Mouse (Mus musculus) brain, adult 2 months (tissue): Measurements from ENCODE around the gene Hebp1.

Source experiments
- DNase-seq: peaks from one replicate; pipeline ENCODE4 v3.0.0; 2011; ENCODE audit warnings: low read depth, low spot score

The Hebp1 gene

GRCm38 (mm10) chr6:135197921-135198532 is at the start of gene Hebp1, which contains the start of gene Fam234b:
Hebp1 (minus strand) TSS chr6:135198022.
Fam234b (plus strand) TSS chr6:135197977.
- DNase-seq, result peak; percentile 93

DNA sequence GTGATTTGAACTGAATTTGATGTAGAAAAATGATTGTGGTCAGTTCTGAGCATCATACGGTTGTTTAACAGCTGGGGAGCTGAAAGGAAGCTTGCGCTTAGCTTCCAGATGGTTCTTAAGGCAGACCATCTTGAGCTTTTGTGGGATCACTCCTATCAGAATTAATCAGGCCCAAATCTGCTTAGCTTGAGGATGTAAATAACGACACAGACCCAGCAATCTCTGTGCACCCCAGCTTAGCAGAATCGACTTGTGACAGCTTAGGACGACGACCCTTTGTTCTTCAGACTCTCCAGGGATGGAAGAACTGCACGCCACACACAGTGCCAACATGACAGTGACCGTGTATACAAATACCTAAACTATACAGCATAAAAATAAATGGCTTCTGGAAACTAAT is 47.8 kb upstream of the Hebp1 start:
- no peak for DNase-seq

DNA sequence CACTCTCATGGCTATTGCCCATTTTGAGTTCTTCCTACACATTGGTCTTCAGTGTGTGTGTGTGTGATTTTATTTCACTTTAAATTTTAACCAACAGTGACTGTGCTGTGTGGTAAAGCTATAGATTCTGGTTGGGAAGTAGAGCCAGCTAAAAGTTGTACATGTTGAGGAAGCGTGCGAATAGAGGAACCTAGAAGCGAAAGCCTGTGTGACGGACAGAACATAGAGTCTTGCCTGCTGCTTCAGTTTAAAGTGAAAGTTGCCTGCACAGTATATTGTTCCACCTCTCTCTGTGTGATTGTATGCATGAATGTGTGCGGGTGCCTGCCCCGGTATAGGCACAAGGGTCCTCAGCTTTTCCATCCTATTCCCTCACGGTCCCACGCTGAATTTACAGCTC is 42.5 kb upstream of the Hebp1 start:
- DNase-seq, result no peak

GRCm38 (mm10) chr6:135238211-135238610 is 40.4 kb upstream of the Hebp1 start:
- no peak for DNase-seq

DNA sequence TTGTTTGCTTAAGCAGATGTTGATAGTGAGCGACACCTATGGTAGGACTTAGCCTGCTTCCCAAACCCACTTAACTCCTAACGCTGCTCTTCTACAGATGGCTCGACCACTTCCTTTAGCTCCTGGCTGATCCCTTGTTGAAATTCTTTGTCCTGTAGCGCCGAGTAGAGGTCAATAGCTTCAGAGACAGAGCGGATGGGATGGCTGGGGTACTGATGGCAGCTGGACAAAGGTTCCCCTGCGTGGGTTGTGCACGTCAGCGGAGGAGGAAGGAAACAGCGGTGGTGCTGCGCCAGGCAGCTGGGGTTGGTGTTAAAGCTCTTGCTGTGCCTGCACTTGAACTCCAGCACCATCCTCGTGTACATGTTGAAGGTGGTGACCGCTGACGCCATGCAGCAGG is 39.5 kb upstream of the Hebp1 start:
- no peak for DNase-seq

DNA sequence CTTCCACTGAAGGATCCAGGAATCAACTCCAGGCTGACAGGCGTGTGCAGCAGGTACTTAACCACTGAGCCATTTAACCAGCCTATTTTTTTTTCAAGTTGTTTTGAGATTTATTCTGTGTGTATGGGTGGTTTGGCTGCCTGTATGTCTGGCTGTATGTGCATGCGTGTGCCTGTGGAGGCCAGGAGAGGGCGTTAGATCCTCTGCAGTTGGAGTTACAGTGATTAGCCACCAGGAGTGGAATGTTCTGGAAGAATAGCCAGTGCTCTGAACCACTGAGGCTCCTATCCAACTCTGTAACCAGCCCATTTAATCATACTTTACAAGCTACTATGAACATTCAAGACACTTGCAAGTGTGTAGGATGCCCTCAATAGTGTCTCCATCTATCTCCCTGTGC is 38.8 kb upstream of the Hebp1 start:
- no peak for DNase-seq

DNA sequence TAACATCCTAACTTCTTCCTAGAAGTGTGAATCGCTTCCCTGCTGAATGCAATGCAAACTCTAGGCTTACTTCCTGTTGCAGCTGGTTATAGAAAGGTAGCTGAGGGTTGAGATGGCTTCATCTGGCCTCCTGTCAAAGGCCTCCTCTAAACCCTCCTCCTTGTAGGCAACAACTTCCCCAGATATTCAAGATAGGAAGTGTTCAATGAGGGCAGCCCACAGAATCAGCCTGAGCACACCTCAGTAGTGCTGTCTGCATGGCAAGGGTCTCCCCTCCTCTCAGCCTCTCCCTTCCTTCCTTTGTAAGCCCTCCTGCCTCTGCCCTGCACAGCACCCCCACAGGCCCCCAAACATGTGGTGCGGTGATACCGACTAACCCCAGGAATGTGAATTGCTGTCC is 37.9 kb upstream of the Hebp1 start:
- DNase-seq, result no peak

DNA sequence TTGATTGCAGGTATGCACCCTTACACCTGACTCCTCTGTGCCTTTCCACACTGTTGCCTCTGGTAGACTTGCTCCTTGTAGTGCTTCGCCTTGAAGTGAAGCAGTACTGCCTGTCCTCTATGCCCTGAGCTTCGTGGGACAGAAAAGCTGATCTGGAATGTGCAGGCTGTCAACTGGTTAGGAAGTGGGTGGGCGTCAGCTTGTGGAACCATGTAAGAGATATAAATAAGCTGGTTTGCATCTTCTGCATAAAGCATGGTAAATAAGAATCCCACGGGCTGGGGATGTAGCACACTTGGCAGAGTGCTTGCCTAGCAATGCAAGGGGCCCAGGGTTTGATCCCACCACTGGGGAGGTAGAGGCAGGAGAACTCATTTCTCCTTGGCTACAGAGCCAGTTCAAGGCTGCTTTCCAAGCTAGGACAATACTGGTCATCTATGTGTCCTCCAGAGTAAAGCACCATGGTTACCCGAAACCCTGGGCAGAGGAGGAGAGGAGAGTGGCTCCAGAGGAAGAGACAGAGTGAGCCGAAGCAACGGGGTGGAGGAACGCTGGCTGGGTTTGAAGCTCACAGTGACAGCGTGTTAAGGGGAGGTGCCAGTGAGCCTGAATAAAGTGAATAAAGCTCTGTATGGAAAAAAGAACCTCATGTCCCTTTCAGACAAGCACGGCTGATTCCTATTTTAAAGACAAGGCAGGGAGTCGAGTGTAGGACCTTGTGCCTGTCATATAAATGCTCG is 34.8 kb upstream of the Hebp1 start:
- peak; percentile 83 for DNase-seq

- DNase-seq, result no peak
Observed at GRCm38 (mm10) chr6:135230586-135230985, 32.8 kb upstream of the Hebp1 start.

- peak; percentile 74 for DNase-seq
Observed at GRCm38 (mm10) chr6:135228465-135228941, 30.7 kb upstream of the Hebp1 start.

- peak; percentile 80 for DNase-seq
Observed at GRCm38 (mm10) chr6:135223786-135224416, 26.1 kb upstream of the Hebp1 start.

- no peak for DNase-seq
Observed at GRCm38 (mm10) chr6:135219916-135220315, 22.1 kb upstream of the Hebp1 start.

GRCm38 (mm10) chr6:135218330-135218729 is 20.5 kb upstream of the Hebp1 start:
- DNase-seq, result no peak

DNA sequence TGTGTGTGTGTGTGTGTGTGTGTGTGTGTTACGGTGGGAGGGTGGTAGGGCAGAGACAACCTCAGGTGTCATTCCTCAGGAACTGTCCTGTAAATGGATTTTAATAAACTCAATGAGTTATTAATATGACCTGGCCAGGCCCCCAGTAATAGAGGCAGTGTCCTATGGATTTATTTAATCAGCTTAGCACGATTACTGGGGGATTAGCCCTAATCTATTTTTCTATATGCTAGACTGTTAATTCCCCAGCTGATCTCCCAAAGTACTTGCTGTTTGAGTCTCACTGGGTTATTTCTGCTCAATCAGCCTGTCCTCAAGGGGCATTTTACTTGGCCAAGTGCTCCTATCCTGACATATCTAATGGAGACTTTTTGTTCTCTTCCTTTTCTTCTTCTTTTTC is 14.8 kb upstream of the Hebp1 start:
- no peak for DNase-seq

DNA sequence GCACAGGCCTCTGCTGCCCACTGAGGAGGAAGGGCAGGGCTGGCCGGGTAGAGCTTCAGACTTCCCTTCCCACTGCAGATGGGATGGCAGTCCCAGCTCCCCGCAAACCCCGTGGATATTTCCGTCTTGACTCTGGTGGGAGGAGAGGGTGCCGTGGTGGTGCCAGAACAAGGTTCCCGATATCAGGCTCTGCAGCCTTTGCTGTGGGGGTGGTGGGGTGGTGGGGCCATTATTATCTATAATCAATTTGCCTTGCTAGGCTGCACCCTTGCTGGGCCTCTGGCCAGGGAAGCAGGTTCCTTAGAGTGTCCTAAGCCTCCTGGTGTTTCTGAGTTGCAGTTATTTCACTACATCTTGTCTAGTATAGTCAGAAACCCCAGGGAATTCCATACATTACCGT is 13.3 kb upstream of the Hebp1 start:
- no peak for DNase-seq

DNA sequence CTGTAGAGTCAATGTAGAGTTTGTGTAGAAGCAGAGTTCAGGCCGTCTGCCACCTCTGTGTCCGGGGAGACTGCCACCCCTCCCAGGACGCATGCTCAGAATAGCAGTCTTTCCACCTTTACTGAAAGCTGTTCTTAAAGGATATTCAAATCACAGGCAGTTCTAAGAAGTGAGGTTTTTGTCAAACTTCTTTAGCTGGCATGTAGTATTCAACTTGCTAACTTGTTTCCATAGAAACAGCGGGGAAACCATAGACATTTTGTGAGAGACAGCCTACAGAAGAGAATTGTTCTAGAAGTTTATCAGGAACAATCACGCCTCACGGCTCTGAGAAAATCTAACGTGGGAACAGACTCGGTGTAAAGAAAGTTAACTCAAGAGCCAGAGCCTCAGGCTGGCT is 9.1 kb upstream of the Hebp1 start:
- peak; percentile 72 for DNase-seq

DNA sequence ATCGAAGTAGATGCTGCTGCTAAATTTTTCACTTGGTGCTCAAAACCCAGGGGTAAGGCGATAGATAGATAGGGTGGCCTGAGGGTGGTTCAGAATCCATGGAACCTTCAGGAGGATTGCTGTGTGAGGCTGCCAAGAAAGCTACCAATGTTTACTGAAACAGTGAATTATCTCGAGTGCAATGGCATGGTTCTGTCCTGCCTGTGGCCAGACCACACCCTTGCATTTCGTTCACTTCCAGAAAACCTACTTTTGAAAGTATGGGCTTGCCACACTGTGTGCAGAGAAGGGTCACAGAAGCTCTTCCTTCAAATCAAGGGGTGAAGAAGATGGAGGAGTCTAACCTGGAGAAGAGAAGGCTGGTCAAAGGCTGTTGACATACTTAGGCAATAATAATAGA is 8.0 kb upstream of the Hebp1 start:
- no peak for DNase-seq

DNA sequence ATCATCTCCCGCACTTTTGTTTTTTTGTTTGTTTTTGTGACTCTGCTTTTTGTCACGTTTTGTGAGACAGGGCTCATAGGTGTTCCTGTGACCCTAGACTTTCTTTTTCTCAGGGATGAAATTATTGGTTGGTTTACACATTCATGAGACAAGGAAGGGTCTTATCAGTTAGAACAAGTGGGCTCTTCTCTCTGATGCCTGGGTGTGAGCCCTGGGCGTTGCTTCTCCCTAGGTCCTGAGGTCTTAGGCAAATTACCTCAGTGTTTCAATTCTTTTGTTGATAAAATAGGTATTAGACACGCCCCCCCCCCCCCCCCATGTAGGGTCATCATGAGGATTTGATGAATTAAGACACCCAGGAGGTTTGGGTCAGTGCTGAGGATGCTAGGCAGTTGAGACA is 7.0 kb upstream of the Hebp1 start:
- DNase-seq, result no peak

DNA sequence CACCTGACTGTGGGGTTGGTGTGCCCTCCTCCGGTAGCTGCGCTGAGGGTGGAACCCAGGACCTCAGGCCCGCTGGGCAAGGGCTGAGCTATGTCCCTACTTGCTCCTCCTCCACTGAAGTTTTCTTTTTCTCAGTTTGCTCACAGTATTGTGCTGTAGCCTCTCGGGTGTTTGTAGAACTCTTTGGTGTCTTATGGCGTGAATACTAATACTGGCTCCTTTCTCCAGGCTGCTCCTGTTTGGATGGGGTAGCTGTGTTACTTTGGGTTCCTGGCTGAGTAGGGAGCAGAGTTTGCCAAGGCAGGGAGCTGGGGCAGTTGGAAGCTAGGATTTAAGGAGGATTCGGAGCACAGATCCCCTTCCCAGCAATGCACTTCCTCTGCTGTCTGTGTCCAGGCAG is 5.9 kb upstream of the Hebp1 start:
- DNase-seq, result no peak

- DNase-seq, result no peak
Observed at GRCm38 (mm10) chr6:135202668-135203067, 4.8 kb upstream of the Hebp1 start.

- DNase-seq, result peak; percentile 84
Observed at GRCm38 (mm10) chr6:135200122-135200957, 2.5 kb upstream of the Hebp1 start.

DNA sequence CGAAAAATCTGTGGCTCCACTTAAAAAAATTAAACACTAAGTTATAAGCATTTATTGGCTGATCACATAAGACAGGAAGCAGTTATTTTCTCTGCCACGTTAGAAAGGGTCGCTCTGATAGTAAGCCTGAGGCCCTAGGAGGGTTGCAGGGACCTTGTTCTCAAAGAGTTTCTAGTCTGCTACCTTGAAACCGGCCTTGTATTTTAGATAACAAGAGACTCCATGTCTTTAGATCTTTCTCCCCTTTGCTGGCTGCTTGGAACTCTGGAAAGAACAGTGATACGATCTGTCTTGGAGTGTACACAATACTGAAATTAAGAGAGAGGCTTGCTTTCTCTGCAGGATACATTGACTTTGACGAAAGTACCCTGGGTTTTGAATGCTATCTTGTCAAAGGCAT is 904 bp upstream of the Hebp1 start:
- no peak for DNase-seq
